ENCODE assay signal across 20 mouse cellular contexts in genomic region chr6:112577198-112577597, GRCm38 (mm10).
DNase-seq lines count a peak whose midpoint lies in the region; ATAC-seq and TF ChIP-seq lines count a peak whose summit lies in the region.
"Had no signal": no experiment of that assay in that cellular context is flagged by ENCODE, and none has a peak within 500 bp of the region (broad histone marks: within the 10 kb centered on the region; RNA-seq: fewer than 3 reads in every experiment).

No protein-coding gene starts in this region.

- H3K36me3 ChIP-seq in lung, embryonic 14.5 days (ENCODE audit: insufficient read depth), result no peaks in the 10 kb centered on the region
- H3K36me3 ChIP-seq: forebrain, embryonic 15.5 days; neural tube, embryonic 15.5 days had no signal

- H3K4me3 ChIP-seq in lung, embryonic 14.5 days (ENCODE audit: low read depth, low read length), result no peak overlapping the region
- H3K4me3 ChIP-seq: forebrain, embryonic 15.5 days; neural tube, embryonic 15.5 days had no signal

- no peaks in the 10 kb centered on the region for H3K27me3 ChIP-seq in lung, embryonic 14.5 days (ENCODE audit: insufficient read depth, low read length)
- H3K27me3 ChIP-seq: forebrain, embryonic 15.5 days; neural tube, embryonic 15.5 days had no signal

- H3K9me3 ChIP-seq in lung, embryonic 14.5 days (ENCODE audit: low read depth, low read length), result no peaks in the 10 kb centered on the region
- H3K9me3 ChIP-seq: forebrain, embryonic 15.5 days; neural tube, embryonic 15.5 days had no signal

- no peaks in the 10 kb centered on the region; the same call in 1 of the 2 replicates for H3K4me1 ChIP-seq in lung, embryonic 14.5 days (ENCODE audit: insufficient read depth)
- H3K4me1 ChIP-seq: forebrain, embryonic 15.5 days; neural tube, embryonic 15.5 days had no signal

- H3K9ac ChIP-seq in lung, embryonic 14.5 days, result no peak overlapping the region
- H3K9ac ChIP-seq: forebrain, embryonic 15.5 days; hindbrain, embryonic 14.5 days; neural tube, embryonic 15.5 days had no signal

- no peak for TF ChIP-seq CTCF in lung, embryonic 14.5 days (IDR thresholded peaks at IDR 0.05; ENCODE audit: low read depth)

- H3K27ac ChIP-seq in lung, embryonic 14.5 days (ENCODE audit: low read depth), result no peak overlapping the region
- H3K27ac ChIP-seq: forebrain, embryonic 15.5 days; hindbrain, embryonic 14.5 days; neural tube, embryonic 15.5 days had no signal

- 63% methylated on average over 5 of the region's 5 CpGs for WGBS in lung, embryonic 14.5 days

- ATAC-seq in lung, embryonic 14.5 days (ENCODE audit: insufficient read depth), result no peak
- peak; percentile 80 for ATAC-seq in megakaryocyte progenitor cell, adult 5-6 weeks (replicated peaks; ENCODE audit: poor library complexity)
- ATAC-seq: forebrain, embryonic 15.5 days had no signal

- peak; percentile 88 for DNase-seq in heart, adult 11 months
- DNase-seq in heart, adult 8-10 months (ENCODE audit: low spot score), result no peak
- peak; percentile 8 for DNase-seq in lung, embryonic 14.5 days
- DNase-seq in lung, postnatal 14 days, result no peak
- DNase-seq in kidney, postnatal 25 days, result no peak
- DNase-seq in cerebellum, adult 11 months, result no peak
- DNase-seq in frontal cortex, postnatal 25 days (ENCODE audit: low spot score in 2 of 2), result no peak
- DNase-seq: adrenal gland, postnatal 14 days; cerebellum, adult 2 months; embryo, embryonic 11 days; gastrocnemius, postnatal 10 days; kidney, adult 11 months; kidney, postnatal 36 days; layer of hippocampus, postnatal 36 days; left cerebral cortex, postnatal 4 days; lung, adult 18-20 months had no signal

- no peak overlapping the region for H3K4me2 ChIP-seq in lung, embryonic 14.5 days
- H3K4me2 ChIP-seq: forebrain, embryonic 15.5 days; hindbrain, embryonic 14.5 days; neural tube, embryonic 15.5 days had no signal

Comparison
In these comparisons a context has a peak if more than half of its experiments do, and no peak if none do; other contexts are left out.
1. DNase-seq: peak in heart, adult 11 months (single experiment) and lung, embryonic 14.5 days (single experiment); none in heart, adult 8-10 months (single experiment), lung, postnatal 14 days (single experiment), kidney, postnatal 25 days (0 of 2), cerebellum, adult 11 months (single experiment) and frontal cortex, postnatal 25 days (0 of 2).